Mouse (Mus musculus) midbrain, embryonic 16.5 days (tissue): ENCODE measurements at regions not wholly inside any gene's neighbourhood (a gene's known extent, or its start where the extent isn't known, plus 50 kb on each side); places are given as distances from the start of the nearest gene placed in this dataset.

Source experiments
- ATAC-seq: fragments of 200-750 bp; cut with Nextera tagmentation; 2 replicates; pipeline ENCODE4 v1.8.0; 2017; ENCODE audit warnings: moderate TSS enrichment
- H3K27ac ChIP-seq: fragments of 300-500 bp; sonication (generic); 2 replicates; pipeline ENCODE4 v1.5.1; 2014; ENCODE audit warnings: mild to moderate bottlenecking, low read length, mixed read lengths
- H3K27me3 ChIP-seq: fragments of 300-500 bp; sonication (generic); 2 replicates; pipeline ENCODE4 v1.6.1; 2014; ENCODE audit warnings: low read depth, low read length, mixed read lengths; ENCODE audit not compliant: control insufficient read depth, insufficient read depth
- H3K36me3 ChIP-seq: fragments of 300-500 bp; sonication (generic); 2 replicates; pipeline ENCODE4 v1.6.1; 2014; ENCODE audit warnings: mild to moderate bottlenecking, low read length, moderate library complexity, mixed read lengths; ENCODE audit not compliant: control insufficient read depth, insufficient read depth
- H3K4me1 ChIP-seq: fragments of 300-500 bp; sonication (generic); 2 replicates; pipeline ENCODE4 v1.6.1; 2014; ENCODE audit warnings: mild to moderate bottlenecking, low read length, mixed read lengths; ENCODE audit not compliant: control insufficient read depth, insufficient read depth
- H3K4me2 ChIP-seq: fragments of 300-500 bp; sonication (generic); 2 replicates; pipeline ENCODE4 v1.6.1; 2014; ENCODE audit warnings: mild to moderate bottlenecking, low read length, mixed read lengths
- H3K4me3 ChIP-seq: fragments of 300-500 bp; sonication (generic); 2 replicates; pipeline ENCODE4 v1.5.1; 2014; ENCODE audit warnings: low read depth, mild to moderate bottlenecking, low read length, moderate library complexity, mixed read lengths
- H3K9ac ChIP-seq: fragments of 300-500 bp; sonication (generic); 2 replicates; pipeline ENCODE4 v1.6.1; 2014; ENCODE audit warnings: low read depth, low read length, mixed read lengths
- H3K9me3 ChIP-seq: fragments of 300-500 bp; sonication (generic); replicated peaks from 2 replicates; pipeline ENCODE4 v1.6.1; 2014; ENCODE audit warnings: mild to moderate bottlenecking, low read length, mixed read lengths; ENCODE audit not compliant: control insufficient read depth, poor library complexity, severe bottlenecking
- WGBS: fragments of 180-500 bp; shearing (Covaris S2); extraction: QIAGEN DNeasy Blood & Tissue Kit; methylation state at CpG from one replicate; pipeline ENCODE4 v1.1.7; 2014; 5-methylcytosine and 5-hydroxymethylcytosine counted together

GRCm38 (mm10) chr3:147252812-147253211 lies 400.6 kb downstream of the Ttll7 start:
- 73% methylated on average over 6 of the region's 6 CpGs for WGBS
- Histone ChIP-seq H3K36me3 (no peaks in the 10 kb centered on the region), H3K9ac (no peak overlapping the region), H3K4me3 (no peak overlapping the region), H3K9me3 (no peaks in the 10 kb centered on the region), H3K4me2 (no peak overlapping the region), H3K27me3 (no peaks in the 10 kb centered on the region), H3K4me1 (peaks cover 3% of the 10 kb centered on the region; the same call in 1 of the 2 replicates), H3K27ac (no peak overlapping the region; the same call in 1 of the 2 replicates)
- ATAC-seq = no peak

DNA sequence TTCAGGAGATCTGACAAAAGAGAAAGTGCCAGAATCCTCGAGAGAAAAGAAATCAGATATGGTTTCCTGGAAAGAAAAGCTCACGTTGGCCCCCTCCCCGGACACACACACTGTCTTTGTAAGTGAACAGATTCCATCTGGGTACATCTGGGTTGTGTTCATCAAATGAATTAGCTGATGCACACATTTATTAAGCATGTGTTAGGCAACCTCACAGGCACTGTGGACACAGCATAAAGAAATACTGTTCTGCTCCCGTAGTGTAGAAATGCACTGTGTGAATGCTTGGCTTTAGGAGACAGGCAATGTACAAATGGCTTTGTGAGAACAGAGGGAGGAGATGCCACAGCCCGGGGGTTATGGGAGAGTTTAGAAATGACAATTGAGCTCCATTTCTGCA lies 402.3 kb downstream of the Ttll7 start:
- H3K4me3 ChIP-seq = no peak overlapping the region
- 44% methylated on average over 5 of the region's 5 CpGs for WGBS
- H3K36me3 ChIP-seq = no peaks in the 10 kb centered on the region
- no peak overlapping the region for H3K27ac ChIP-seq
- H3K9me3 ChIP-seq = no peaks in the 10 kb centered on the region
- no peak overlapping the region for H3K9ac ChIP-seq
- no peak overlapping the region for H3K4me2 ChIP-seq
- H3K27me3 ChIP-seq = no peaks in the 10 kb centered on the region
- ATAC-seq = no peak
- H3K4me1 ChIP-seq = peaks cover 3% of the 10 kb centered on the region; the same call in 1 of the 2 replicates

DNA sequence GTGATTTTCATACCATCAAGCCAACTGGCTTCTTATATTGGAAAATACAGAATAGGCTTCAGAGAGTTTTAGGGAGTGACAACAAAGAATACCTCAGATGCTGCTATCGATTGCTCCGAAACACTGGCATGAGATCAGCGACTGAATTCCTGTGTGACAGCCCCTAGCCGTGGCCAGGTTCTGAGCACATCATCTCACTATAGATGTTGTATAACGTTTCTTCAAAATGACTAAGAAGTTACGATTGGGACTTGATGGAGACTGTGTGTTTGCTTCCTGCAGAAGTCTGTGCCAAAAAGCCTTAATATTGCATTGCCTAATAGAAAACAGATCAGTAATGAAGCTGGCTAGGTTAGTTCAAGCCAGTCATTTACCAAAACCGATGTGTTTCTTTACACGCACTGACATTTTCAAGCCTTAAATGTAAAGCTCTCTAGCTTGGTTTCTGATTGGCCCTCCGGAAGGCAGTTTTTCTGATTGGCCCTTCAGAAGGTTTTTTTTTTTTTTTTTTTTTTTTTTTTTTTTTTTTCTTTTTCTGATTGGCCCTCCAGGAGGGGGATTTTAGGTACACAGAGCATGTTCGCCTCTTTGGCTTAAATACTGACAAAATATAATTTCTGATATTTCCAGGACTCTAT lies 408.9 kb downstream of the Ttll7 start:
- Histone ChIP-seq H3K27ac (no peak overlapping the region), H3K27me3 (no peaks in the 10 kb centered on the region), H3K4me2 (no peak overlapping the region), H3K9me3 (no peaks in the 10 kb centered on the region), H3K36me3 (no peaks in the 10 kb centered on the region), H3K4me3 (no peak overlapping the region), H3K4me1 (no peaks in the 10 kb centered on the region), H3K9ac (no peak overlapping the region)
- 89% methylated on average over 10 of the region's 10 CpGs for WGBS
- no peak for ATAC-seq

DNA sequence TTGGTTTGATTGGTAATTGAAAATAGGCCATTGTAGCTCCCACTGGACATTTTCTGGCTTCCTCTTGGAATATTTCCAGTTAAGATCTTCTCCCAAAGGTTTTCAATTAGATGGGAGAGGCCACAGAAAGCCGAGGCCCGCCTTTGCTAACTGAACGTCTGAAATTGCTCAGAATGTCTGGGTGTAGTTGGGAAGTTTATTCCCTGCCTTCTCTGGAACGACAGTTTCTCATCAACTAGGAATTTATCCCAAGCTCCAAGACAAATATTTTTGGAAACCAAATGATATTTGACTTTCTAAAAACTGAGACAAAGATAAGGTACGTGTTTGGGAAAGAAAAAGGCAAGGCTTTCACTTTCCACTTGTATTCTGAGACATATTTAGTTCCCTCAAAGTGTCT lies 414.4 kb downstream of the Ttll7 start:
- H3K27ac ChIP-seq = no peak overlapping the region
- no peak overlapping the region for H3K4me3 ChIP-seq
- no peaks in the 10 kb centered on the region for H3K36me3 ChIP-seq
- ATAC-seq = no peak
- WGBS = 83% methylated on average over 5 of the region's 5 CpGs
- no peaks in the 10 kb centered on the region for H3K9me3 ChIP-seq
- no peak overlapping the region for H3K9ac ChIP-seq
- no peaks in the 10 kb centered on the region for H3K27me3 ChIP-seq
- no peaks in the 10 kb centered on the region for H3K4me1 ChIP-seq
- no peak overlapping the region for H3K4me2 ChIP-seq

- Histone ChIP-seq H3K4me2 (no peak overlapping the region), H3K4me1 (no peaks in the 10 kb centered on the region; the same call in 1 of the 2 replicates), H3K27me3 (no peaks in the 10 kb centered on the region), H3K36me3 (no peaks in the 10 kb centered on the region), H3K4me3 (no peak overlapping the region), H3K27ac (no peak overlapping the region), H3K9me3 (no peaks in the 10 kb centered on the region), H3K9ac (no peak overlapping the region)
- ATAC-seq = no peak
- WGBS = 52% methylated on average over 3 of the region's 3 CpGs
Observed at GRCm38 (mm10) chr3:147273446-147273845, 421.3 kb downstream of the Ttll7 start.

- no peaks in the 10 kb centered on the region for H3K27me3 ChIP-seq
- no peaks in the 10 kb centered on the region for H3K9me3 ChIP-seq
- H3K4me2 ChIP-seq = no peak overlapping the region
- no peaks in the 10 kb centered on the region for H3K36me3 ChIP-seq
- no peak overlapping the region for H3K9ac ChIP-seq
- no peak for ATAC-seq
- no peaks in the 10 kb centered on the region for H3K4me1 ChIP-seq
- H3K27ac ChIP-seq = no peak overlapping the region
- no peak overlapping the region for H3K4me3 ChIP-seq
Observed at GRCm38 (mm10) chr3:147278602-147279001, 426.4 kb downstream of the Ttll7 start.

DNA sequence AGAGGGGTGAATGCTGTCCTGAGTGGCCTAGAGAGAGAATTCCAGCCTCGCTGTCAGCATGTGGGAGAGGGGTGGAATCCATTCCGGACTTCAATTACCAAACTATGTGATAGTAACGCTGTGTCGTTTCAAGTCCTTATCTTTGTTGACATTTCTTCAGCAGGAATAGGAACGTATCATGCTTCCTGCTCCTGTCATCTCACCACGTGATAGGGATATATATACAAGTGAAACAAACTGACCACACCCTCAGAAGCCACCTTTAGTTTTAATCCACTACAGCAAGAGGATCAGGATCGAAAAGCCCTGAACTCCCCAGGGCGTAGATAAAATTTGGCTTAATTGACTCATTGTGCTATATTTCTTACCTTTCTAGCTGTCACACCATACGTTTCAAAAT lies 431.6 kb downstream of the Ttll7 start:
- Histone ChIP-seq H3K4me1 (no peaks in the 10 kb centered on the region), H3K4me3 (no peak overlapping the region), H3K27me3 (no peaks in the 10 kb centered on the region), H3K27ac (no peak overlapping the region), H3K9ac (no peak overlapping the region), H3K9me3 (no peaks in the 10 kb centered on the region), H3K36me3 (no peaks in the 10 kb centered on the region), H3K4me2 (no peak overlapping the region)
- no peak for ATAC-seq
- 90% methylated on average over 9 of the region's 9 CpGs for WGBS

GRCm38 (mm10) chr3:147284357-147284756 lies 432.2 kb downstream of the Ttll7 start:
- no peaks in the 10 kb centered on the region for H3K4me1 ChIP-seq
- no peaks in the 10 kb centered on the region for H3K9me3 ChIP-seq
- no peak overlapping the region for H3K4me3 ChIP-seq
- H3K27me3 ChIP-seq = no peaks in the 10 kb centered on the region
- H3K4me2 ChIP-seq = no peak overlapping the region
- no peaks in the 10 kb centered on the region for H3K36me3 ChIP-seq
- ATAC-seq = no peak
- H3K9ac ChIP-seq = no peak overlapping the region
- WGBS = 95% methylated on average over 4 of the region's 4 CpGs
- no peak overlapping the region for H3K27ac ChIP-seq

- no peak for ATAC-seq
- Histone ChIP-seq H3K4me1 (no peaks in the 10 kb centered on the region), H3K27me3 (no peaks in the 10 kb centered on the region), H3K4me2 (no peak overlapping the region), H3K9ac (no peak overlapping the region), H3K9me3 (no peaks in the 10 kb centered on the region), H3K36me3 (no peaks in the 10 kb centered on the region), H3K27ac (no peak overlapping the region), H3K4me3 (no peak overlapping the region)
- 87% methylated on average over 5 of the region's 5 CpGs for WGBS
Observed at GRCm38 (mm10) chr3:147285496-147285895, 433.3 kb downstream of the Ttll7 start.
